Mouse (Mus musculus) olfactory bulb, adult 2 months (tissue): Measurements from ENCODE around the gene Eif2b5.

Experiments
- CTCF ChIP-seq: fragments of 200-500 bp; IDR thresholded peaks from 2 replicates; pipeline ENCODE4 v1.5.1; 2012; ENCODE audit warnings: low read depth, mild to moderate bottlenecking, low read length, moderate library complexity; ENCODE audit not compliant: insufficient read depth
- POLR2A ChIP-seq: fragments of 200-500 bp; IDR thresholded peaks from 2 replicates; pipeline ENCODE4 v1.6.1; 2012; ENCODE audit warnings: mild to moderate bottlenecking, low read depth, low read length, moderate library complexity; ENCODE audit not compliant: insufficient read depth

DNA sequence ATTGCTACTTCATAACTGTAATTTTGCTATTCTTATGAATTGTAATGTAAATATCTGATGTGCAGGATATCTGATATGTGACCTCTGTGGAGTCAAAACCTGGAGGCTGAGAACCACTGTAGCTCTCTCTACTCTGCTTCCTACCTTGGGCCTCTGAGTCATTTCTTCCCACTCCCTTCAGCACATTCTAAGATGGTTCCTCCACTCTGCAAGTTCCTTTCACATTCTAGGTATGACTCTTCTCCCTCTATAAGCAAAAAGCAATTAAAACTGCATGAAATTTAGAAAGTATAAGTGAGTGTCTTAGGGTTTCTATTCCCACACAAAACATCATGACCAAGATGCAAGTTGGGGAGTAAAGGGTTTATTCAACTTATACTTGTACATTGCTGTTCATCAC lies 33.9 kb upstream of the Eif2b5 start:
- TF ChIP-seq CTCF (no peak), POLR2A (no peak)
